Mouse (Mus musculus) urinary bladder, postnatal 4 days (tissue): ENCODE measurements around the gene Tspan14.

Source experiments
- DNase-seq, 2 experiments: peaks; one replicate each; pipeline ENCODE4 v3.0.0; 2021 to 2022; ENCODE audit warnings: low spot score in 2 of 2

Tspan14 gene

GRCm38 (mm10) chr14:40966392-40966861, at the start of gene Tspan14:
TSS of gene Tspan14 (minus strand) at chr14:40966807.
- no peak for DNase-seq

GRCm38 (mm10) chr14:41014701-41015240, 48.2 kb upstream of the Tspan14 start:
- DNase-seq: no peak

GRCm38 (mm10) chr14:41013630-41014613, 47.3 kb upstream of the Tspan14 start, which contains the start of gene Fam213a:
TSS of gene Fam213a (minus strand) at chr14:41013788.
- DNase-seq: peak; percentile 83 to 88

- no peak for DNase-seq
Observed at GRCm38 (mm10) chr14:41013143-41013542, 46.5 kb upstream of the Tspan14 start.

- no peak for DNase-seq
Observed at GRCm38 (mm10) chr14:41011916-41012315, 45.3 kb upstream of the Tspan14 start.

- peak in 1 of 2 experiments; percentile 24 for DNase-seq
Observed at GRCm38 (mm10) chr14:41008138-41008537, 41.5 kb upstream of the Tspan14 start.

GRCm38 (mm10) chr14:41007641-41008040, 41.0 kb upstream of the Tspan14 start:
- DNase-seq: no peak

- DNase-seq: no peak
Observed at GRCm38 (mm10) chr14:41006899-41007298, 40.3 kb upstream of the Tspan14 start.

- DNase-seq: no peak
Observed at GRCm38 (mm10) chr14:41006263-41006662, 39.7 kb upstream of the Tspan14 start.

- DNase-seq: no peak
Observed at GRCm38 (mm10) chr14:41005716-41006115, 39.1 kb upstream of the Tspan14 start.

- DNase-seq: peak; percentile 65 to 83
Observed at GRCm38 (mm10) chr14:41004201-41005141, 37.9 kb upstream of the Tspan14 start.

GRCm38 (mm10) chr14:41001576-41001975, 35.0 kb upstream of the Tspan14 start:
- no peak for DNase-seq

GRCm38 (mm10) chr14:41000801-41001200, 34.2 kb upstream of the Tspan14 start:
- no peak for DNase-seq

GRCm38 (mm10) chr14:40999904-41000645, 33.5 kb upstream of the Tspan14 start:
- no peak for DNase-seq

GRCm38 (mm10) chr14:40996171-40996570, 29.6 kb upstream of the Tspan14 start:
- DNase-seq: no peak

- DNase-seq: no peak
Observed at GRCm38 (mm10) chr14:40992464-40992863, 25.9 kb upstream of the Tspan14 start.

- DNase-seq: no peak
Observed at GRCm38 (mm10) chr14:40988780-40989179, 22.2 kb upstream of the Tspan14 start.

GRCm38 (mm10) chr14:40987184-40987583, 20.6 kb upstream of the Tspan14 start:
- DNase-seq: no peak

GRCm38 (mm10) chr14:40985635-40986034, 19.0 kb upstream of the Tspan14 start:
- no peak for DNase-seq

- no peak for DNase-seq
Observed at GRCm38 (mm10) chr14:40979723-40980122, 13.1 kb upstream of the Tspan14 start.

GRCm38 (mm10) chr14:40979002-40979401, 12.4 kb upstream of the Tspan14 start:
- no peak for DNase-seq
